Mouse (Mus musculus): ENCODE results near the gene Rcc1.

DNA sequence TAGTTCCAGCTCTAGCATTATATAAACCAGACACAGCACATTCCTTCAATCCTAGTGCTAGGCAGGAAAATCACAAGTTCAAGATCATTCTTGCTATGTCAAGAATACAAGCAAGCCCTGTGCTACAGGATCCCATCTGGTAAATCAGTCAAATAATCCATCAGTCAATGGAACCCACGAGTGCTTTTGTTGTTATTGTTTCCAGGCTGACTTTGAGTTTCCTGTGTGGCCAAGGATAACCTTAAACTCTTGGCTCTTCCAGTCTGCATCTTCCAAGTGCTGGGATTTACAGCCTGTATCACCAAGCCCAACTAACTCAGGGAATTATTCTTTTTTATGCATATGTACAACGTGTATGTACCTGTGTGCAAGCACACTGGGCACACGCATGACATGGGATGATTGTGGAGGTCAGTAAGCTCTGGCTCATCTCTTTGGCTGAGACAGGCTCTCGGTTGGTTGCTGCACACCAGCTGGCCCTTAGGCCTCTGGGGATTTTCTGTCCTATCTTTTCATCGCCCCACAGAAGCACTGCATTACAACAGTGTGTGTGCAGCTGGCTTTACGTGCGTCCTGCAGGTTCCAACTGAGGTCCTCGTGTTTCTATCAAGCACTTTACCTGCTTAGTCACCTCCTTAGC is 32.5 kb upstream of the Rcc1 start:
- TF ChIP-seq CTCF (IDR thresholded peaks at IDR 0.05; ENCODE audit: control insufficient read depth, insufficient read depth, low read length) (no peak), POLR2A (IDR thresholded peaks at IDR 0.05; ENCODE audit: borderline replicate concordance, control insufficient read depth, low read depth, low read length) (no peak)

All from bone marrow, adult 2 months (tissue).